Mouse (Mus musculus) effector memory CD4-positive, alpha-beta T cell, adult 5 months (primary cell): Measurements from ENCODE around the gene Ncbp3. TPM values are rescaled to one million over a fixed set of nuclear protein-coding genes. Genes with fewer than 3 reads are reported as not detected.

ENCODE experiments used
- polyA plus RNA-seq: library from polyadenylated mRNA; unstranded; fragments of 100-300 nt; shearing (Covaris generic); gene quantifications from one replicate; pipeline ENCODE4 v1.2.1, GENCODE M21; 2017

Gene Ncbp3
- 7.5 TPM for polyA plus RNA-seq

DNA sequence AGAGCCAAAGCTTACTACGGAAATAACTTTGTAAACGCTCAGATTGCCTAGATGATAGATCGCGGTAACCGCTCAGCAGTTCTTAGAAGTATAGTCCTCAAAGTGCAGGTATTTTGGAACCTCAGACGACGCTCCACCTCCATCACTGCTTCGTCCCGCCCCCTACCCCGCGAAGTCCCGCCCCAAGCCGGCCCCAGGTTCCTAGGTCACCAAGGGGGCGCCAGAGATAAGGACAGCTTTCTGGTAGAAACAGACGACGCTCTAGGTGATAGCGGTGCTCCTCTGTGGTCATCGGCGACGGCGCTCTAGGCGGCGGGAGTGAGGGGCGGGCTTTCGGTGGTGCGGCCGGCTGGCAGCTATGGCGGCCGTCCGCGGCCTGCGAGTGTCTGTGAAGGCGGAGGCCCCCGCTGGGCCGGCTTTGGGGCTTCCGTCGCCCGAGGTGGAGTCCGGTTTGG is at the start of gene Ncbp3:
Ncbp3 (plus strand) TSS at position 242 of the 455 bp plus-strand sequence.

GRCm38 (mm10) chr11:72998771-72999170 is 48.8 kb upstream of the Ncbp3 start, which contains the start of gene P2rx1:
Gene P2rx1, plus strand, starts transcription at chr11:72999103.

DNA sequence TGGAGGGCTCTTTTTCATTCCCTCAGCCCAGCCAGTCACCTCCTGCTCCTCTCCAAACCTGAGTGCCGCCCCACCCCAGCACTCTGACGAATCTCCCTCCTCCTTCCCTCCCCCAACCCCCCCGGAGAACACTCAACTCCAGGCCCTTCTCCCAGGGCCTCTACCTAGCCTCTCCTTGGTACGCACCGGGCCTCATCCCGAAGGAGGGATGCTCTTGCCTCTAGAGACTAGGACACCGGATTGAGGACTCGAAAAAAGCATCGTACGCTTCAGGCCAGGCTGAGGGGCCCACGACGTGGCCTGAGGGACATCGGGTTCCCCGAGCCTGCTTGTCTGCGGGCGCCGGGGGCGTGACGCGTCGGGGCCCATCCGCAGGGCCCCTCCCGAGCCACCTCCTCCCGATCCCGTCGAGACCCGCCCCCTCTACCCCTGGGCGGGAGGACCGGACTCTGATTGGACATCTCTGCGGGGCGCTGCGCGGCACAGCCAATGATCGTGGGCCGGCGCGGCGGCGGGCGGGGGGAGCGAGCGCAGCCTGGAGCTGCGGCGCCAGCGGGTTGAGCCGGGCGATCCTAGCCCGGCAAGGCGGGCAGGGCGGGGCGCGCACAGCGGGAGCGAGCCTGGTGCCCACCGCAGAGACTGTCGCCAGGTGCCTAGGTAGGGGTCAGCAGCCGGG is 29.0 kb upstream of the Ncbp3 start, which contains the start of gene Camkk1:
Camkk1 (plus strand) TSS at position 538 of the 676 bp plus-strand sequence.

DNA sequence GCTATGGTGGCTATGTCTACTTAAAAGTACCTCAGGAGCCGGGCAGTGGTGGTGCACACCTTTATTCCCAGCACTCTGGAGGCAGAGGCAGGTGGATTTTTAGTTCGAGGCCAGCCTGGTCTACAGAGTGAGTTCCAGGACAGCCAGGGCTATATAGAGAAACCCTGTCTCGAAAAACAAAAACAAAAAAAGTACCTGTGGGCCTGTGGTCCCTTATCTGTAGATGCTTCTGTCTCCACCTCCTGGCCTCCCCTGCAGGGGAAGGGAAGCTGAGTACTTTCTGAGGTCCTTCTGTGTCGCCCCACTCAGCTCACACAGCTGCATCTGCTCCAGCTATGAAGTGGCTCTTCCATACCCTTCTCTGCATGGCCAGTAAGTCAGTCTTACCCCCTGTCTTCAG is 42.7 kb downstream of the Ncbp3 start, which contains the start of gene Itgae:
Itgae (plus strand) TSS at position 301 of the 400 bp plus-strand sequence.

GRCm38 (mm10) chr11:73137591-73138501 is 90.3 kb downstream of the Ncbp3 start, which contains the start of gene Haspin:
Gene Haspin, minus strand, starts transcription at chr11:73138294.

Other genes with a start within 250 kb of the Ncbp3 start
- gene Atp2a3, start 86.6 kb upstream of the Ncbp3 start, polyA plus RNA-seq: 236 TPM
- not detected for gene P2rx1, start 48.7 kb upstream of the Ncbp3 start, polyA plus RNA-seq
- gene Camkk1, start 28.8 kb upstream of the Ncbp3 start, polyA plus RNA-seq: 4.6 TPM
- gene Itgae, start 42.8 kb downstream of the Ncbp3 start, polyA plus RNA-seq: 0.67 TPM
- 2.0 TPM for gene Haspin, start 90.5 kb downstream of the Ncbp3 start, polyA plus RNA-seq
- not detected for gene P2rx5, start 112.6 kb downstream of the Ncbp3 start, polyA plus RNA-seq
- 75.4 TPM for gene Emc6, start 129.3 kb downstream of the Ncbp3 start, polyA plus RNA-seq
- gene Tax1bp3, start 129.3 kb downstream of the Ncbp3 start, polyA plus RNA-seq: 12.5 TPM
- 9.9 TPM for gene Ctns, start 151.3 kb downstream of the Ncbp3 start, polyA plus RNA-seq
- gene Shpk, start 151.7 kb downstream of the Ncbp3 start, polyA plus RNA-seq: 4.3 TPM
- gene Trpv1, start 186.5 kb downstream of the Ncbp3 start, polyA plus RNA-seq: not detected
- gene Trpv3, start 219.6 kb downstream of the Ncbp3 start, polyA plus RNA-seq: not detected